8 mouse cellular contexts compared by ENCODE assay signal in genomic region chr12:64917578-64918471, GRCm38 (mm10). TPM values are rescaled to one million over a fixed set of nuclear protein-coding genes. Genes with fewer than 3 reads are reported as not detected.
A peak's percentile ranks its signal among the peaks of the same experiment; 100 is the strongest.
DNase-seq lines count a peak whose midpoint lies in the region; ATAC-seq and TF ChIP-seq lines count a peak whose summit lies in the region.

TSS of gene Gm527 (plus strand) at chr12:64917906.

- H3K4me1 ChIP-seq in heart, embryonic 12.5 days (replicated peaks), result no peaks in the 10 kb centered on the region
- H3K4me1 ChIP-seq in kidney, postnatal 0 days (replicated peaks; ENCODE audit: insufficient read depth, low read length), result no peaks in the 10 kb centered on the region
- no peaks in the 10 kb centered on the region for H3K4me1 ChIP-seq in liver, embryonic 11.5 days (replicated peaks; ENCODE audit: control insufficient read depth, insufficient read depth, low read length)
- H3K4me1 ChIP-seq in stomach, embryonic 14.5 days (ENCODE audit: control insufficient read depth, insufficient read depth, low read length), result no peaks in the 10 kb centered on the region

- peak; percentile 100 for ATAC-seq in erythroid progenitor cell, adult 5-6 weeks (replicated peaks; ENCODE audit: low FRiP score, poor library complexity, severe bottlenecking)
- peak; percentile 100 for ATAC-seq in heart, embryonic 12.5 days (ENCODE audit: insufficient number of reproducible peaks, low FRiP score)
- peak; percentile 100 for ATAC-seq in kidney, postnatal 0 days (replicated peaks; ENCODE audit: low FRiP score, low read depth)
- ATAC-seq in liver, embryonic 11.5 days (replicated peaks; ENCODE audit: low FRiP score), result peak; percentile 100
- peak; percentile 100 for ATAC-seq in stomach, embryonic 14.5 days (ENCODE audit: insufficient number of reproducible peaks, insufficient read depth, low FRiP score, low read depth)

- DNase-seq in CD4-positive helper T cell, adult 2 months (ENCODE audit: low read depth, low spot score), result peak; percentile 97
- peak; percentile 89 for DNase-seq in brain, embryonic 18.5 days (ENCODE audit: low read depth, low spot score)
- peak; percentile 97 for DNase-seq in kidney, postnatal 0 days (ENCODE audit: low spot score)
- peak; percentile 95 for DNase-seq in liver, embryonic 11.5 days (ENCODE audit: low spot score)
- peak; percentile 98 for DNase-seq in naive thymus-derived CD4-positive, alpha-beta T cell, adult 2 months (ENCODE audit: low read depth)

- H3K9ac ChIP-seq in heart, embryonic 12.5 days, result peak within 1 kb of the TSS; percentile 77
- H3K9ac ChIP-seq in kidney, postnatal 0 days (ENCODE audit: low read depth, low read length), result peak within 1 kb of the TSS; percentile 86
- H3K9ac ChIP-seq in liver, embryonic 11.5 days (ENCODE audit: low read depth, low read length), result peak within 1 kb of the TSS; percentile 61
- H3K9ac ChIP-seq in stomach, embryonic 14.5 days (replicated peaks; ENCODE audit: low read depth, low read length), result peak within 1 kb of the TSS; percentile 71

- no peaks in the 10 kb centered on the region for H3K36me3 ChIP-seq in heart, embryonic 12.5 days
- no peaks in the 10 kb centered on the region for H3K36me3 ChIP-seq in kidney, postnatal 0 days (ENCODE audit: insufficient read depth, low read length)
- H3K36me3 ChIP-seq in liver, embryonic 11.5 days (ENCODE audit: control insufficient read depth, insufficient read depth, low read length), result no peaks in the 10 kb centered on the region
- peaks cover 3% of the 10 kb centered on the region; the same call in 1 of the 2 replicates for H3K36me3 ChIP-seq in stomach, embryonic 14.5 days (ENCODE audit: control insufficient read depth, insufficient read depth, low read length)

- no peak for TF ChIP-seq CTCF in kidney, postnatal 0 days (IDR thresholded peaks at IDR 0.05; ENCODE audit: low read depth)

- no peaks in the 10 kb centered on the region for H3K9me3 ChIP-seq in heart, embryonic 12.5 days (replicated peaks)
- H3K9me3 ChIP-seq in kidney, postnatal 0 days (replicated peaks; ENCODE audit: low read length), result no peaks in the 10 kb centered on the region
- H3K9me3 ChIP-seq in liver, embryonic 11.5 days (ENCODE audit: control insufficient read depth, low read length), result no peaks in the 10 kb centered on the region
- no peaks in the 10 kb centered on the region for H3K9me3 ChIP-seq in stomach, embryonic 14.5 days (ENCODE audit: control insufficient read depth, low read depth, low read length)

- H3K4me2 ChIP-seq in heart, embryonic 12.5 days, result peak within 1 kb of the TSS; percentile 79
- H3K4me2 ChIP-seq in kidney, postnatal 0 days (ENCODE audit: low read length), result peak within 1 kb of the TSS; percentile 82
- peak within 1 kb of the TSS; percentile 95 for H3K4me2 ChIP-seq in liver, embryonic 11.5 days
- H3K4me2 ChIP-seq in stomach, embryonic 14.5 days (replicated peaks; ENCODE audit: low read depth, low read length), result peak within 1 kb of the TSS; percentile 76

- no peak within 1 kb of the TSS; the same call in 1 of the 2 replicates for H3K27ac ChIP-seq in heart, embryonic 12.5 days (ENCODE audit: poor library complexity, severe bottlenecking)
- H3K27ac ChIP-seq in kidney, postnatal 0 days, result no peak within 1 kb of the TSS
- H3K27ac ChIP-seq in liver, embryonic 11.5 days (ENCODE audit: low read depth, low read length), result no peak within 1 kb of the TSS
- peak within 1 kb of the TSS; percentile 58 for H3K27ac ChIP-seq in stomach, embryonic 14.5 days (ENCODE audit: low read length)

- WGBS in heart, embryonic 12.5 days, result under 1% methylated on average over 93 of the region's 93 CpGs
- WGBS in kidney, postnatal 0 days, result under 1% methylated on average over 78 of the region's 93 CpGs
- WGBS in liver, embryonic 11.5 days, result under 1% methylated on average over 72 of the region's 93 CpGs
- under 1% methylated on average over 81 of the region's 93 CpGs for WGBS in stomach, embryonic 14.5 days

- H3K27me3 ChIP-seq in heart, embryonic 12.5 days (replicated peaks), result no peaks in the 10 kb centered on the region; the same call in 1 of the 2 replicates
- H3K27me3 ChIP-seq in kidney, postnatal 0 days (ENCODE audit: insufficient read depth, low read length), result no peaks in the 10 kb centered on the region
- H3K27me3 ChIP-seq in liver, embryonic 11.5 days (replicated peaks; ENCODE audit: control insufficient read depth, insufficient read depth, low read length), result no peaks in the 10 kb centered on the region
- no peaks in the 10 kb centered on the region for H3K27me3 ChIP-seq in stomach, embryonic 14.5 days (ENCODE audit: control insufficient read depth, insufficient read depth, low read length)

- H3K4me3 ChIP-seq in heart, embryonic 12.5 days, result peak within 1 kb of the TSS; percentile 69
- peak within 1 kb of the TSS; percentile 92 for H3K4me3 ChIP-seq in kidney, postnatal 0 days (replicated peaks; ENCODE audit: low read depth, low read length)
- peak within 1 kb of the TSS; percentile 67 for H3K4me3 ChIP-seq in liver, embryonic 11.5 days (ENCODE audit: low read depth, low read length)
- H3K4me3 ChIP-seq in stomach, embryonic 14.5 days (ENCODE audit: low read depth, low read length), result peak within 1 kb of the TSS; percentile 74

RNA-seq across cellular contexts. Expression of gene Gm527, which starts in this region (rescaled TPM):
- 3.2 TPM in 1 of 2 replicates, not detected in the other for total RNA-seq in erythroid progenitor cell, adult 5-6 weeks (2015; ENCODE audit: low replicate concordance)
- 1.3 TPM in 1 of 2 replicates, not detected in the other for total RNA-seq in erythroid progenitor cell, adult 5-6 weeks (2017; ENCODE audit: low replicate concordance)
- 2.2 and 2.6 TPM in 2 replicates for polyA plus RNA-seq in heart, embryonic 12.5 days (2016; fragmentation: Nextera tagmentation; extraction: Ambion mirVana)
- 3.2 and 4.0 TPM in 2 replicates for polyA plus RNA-seq in kidney, postnatal 0 days (2015; fragmentation: Nextera tagmentation; extraction: Ambion mirVana)
- 0.81 and 0.97 TPM in 2 replicates for polyA plus RNA-seq in liver, embryonic 11.5 days (2014; fragmentation: Nextera tagmentation; extraction: Ambion mirVana)
- polyA plus RNA-seq in stomach, embryonic 14.5 days (2014; fragmentation: Nextera tagmentation; extraction: Ambion mirVana), result 3.1 and 3.6 TPM in 2 replicates

Comparison
In these comparisons a context has a peak if more than half of its experiments do, and no peak if none do; other contexts are left out.
1. Peak in DNase-seq, ATAC-seq, H3K4me3 ChIP-seq, H3K9ac ChIP-seq and H3K4me2 ChIP-seq in liver, embryonic 11.5 days; RNA of the gene not detected or under 1 TPM.